Mouse (Mus musculus) stomach, embryonic 14.5 days (tissue): Measurements from ENCODE around the gene Pde1c. TPM values are rescaled to one million over a fixed set of nuclear protein-coding genes. Genes with fewer than 3 reads are reported as not detected.

ENCODE experiments used
- ATAC-seq: fragments of 200-750 bp; cut with Nextera tagmentation; 2 replicates; pipeline ENCODE4 v1.8.0; 2017; ENCODE audit warnings: low read depth, moderate TSS enrichment; ENCODE audit not compliant: insufficient number of reproducible peaks, insufficient read depth, low FRiP score
- H3K27ac ChIP-seq: fragments of 300-500 bp; sonication (generic); 2 replicates; pipeline ENCODE4 v1.5.1; 2014; ENCODE audit warnings: mild to moderate bottlenecking, low read length, moderate library complexity, mixed read lengths
- H3K27me3 ChIP-seq: fragments of 300-500 bp; sonication (generic); 2 replicates; pipeline ENCODE4 v1.6.1; 2014; ENCODE audit warnings: low read length, control low read depth, mixed read lengths; ENCODE audit not compliant: control insufficient read depth, insufficient read depth
- H3K36me3 ChIP-seq: fragments of 300-500 bp; sonication (generic); 2 replicates; pipeline ENCODE4 v1.6.1; 2014; ENCODE audit warnings: mild to moderate bottlenecking, control low read depth, low read length, moderate library complexity, mixed read lengths; ENCODE audit not compliant: control insufficient read depth, insufficient read depth
- H3K4me1 ChIP-seq: fragments of 300-500 bp; sonication (generic); 2 replicates; pipeline ENCODE4 v1.6.1; 2014; ENCODE audit warnings: low read length, control low read depth, mixed read lengths; ENCODE audit not compliant: control insufficient read depth, insufficient read depth
- H3K4me2 ChIP-seq: fragments of 300-500 bp; sonication (generic); replicated peaks from 2 replicates; pipeline ENCODE4 v1.6.1; 2014; ENCODE audit warnings: low read depth, low read length, control low read depth
- H3K4me3 ChIP-seq: fragments of 300-500 bp; sonication (generic); 2 replicates; pipeline ENCODE4 v1.5.1; 2014; ENCODE audit warnings: low read depth, low read length, control low read depth
- H3K9ac ChIP-seq: fragments of 300-500 bp; sonication (generic); replicated peaks from 2 replicates; pipeline ENCODE4 v1.6.1; 2014; ENCODE audit warnings: low read depth, mild to moderate bottlenecking, control low read depth, low read length, moderate library complexity, mixed read lengths
- H3K9me3 ChIP-seq: fragments of 300-500 bp; sonication (generic); 2 replicates; pipeline ENCODE4 v1.6.1; 2016; ENCODE audit warnings: low read depth, low read length, control low read depth; ENCODE audit not compliant: control insufficient read depth
- WGBS: fragments of 180-500 bp; shearing (Covaris S2); extraction: QIAGEN DNeasy Blood & Tissue Kit; methylation state at CpG from one replicate; pipeline ENCODE4 v1.1.7; 2014; 5-methylcytosine and 5-hydroxymethylcytosine counted together
- polyA plus RNA-seq: library from polyadenylated mRNA; unstranded; fragments of >200 nt; fragmentation: Nextera tagmentation; extraction: Ambion mirVana; gene quantifications from 2 replicates; pipeline ENCODE4 v1.2.1, GENCODE M21; 2014

The Pde1c gene
- polyA plus RNA-seq, 1 experiment from 2014 or later: 2.8 TPM

DNA sequence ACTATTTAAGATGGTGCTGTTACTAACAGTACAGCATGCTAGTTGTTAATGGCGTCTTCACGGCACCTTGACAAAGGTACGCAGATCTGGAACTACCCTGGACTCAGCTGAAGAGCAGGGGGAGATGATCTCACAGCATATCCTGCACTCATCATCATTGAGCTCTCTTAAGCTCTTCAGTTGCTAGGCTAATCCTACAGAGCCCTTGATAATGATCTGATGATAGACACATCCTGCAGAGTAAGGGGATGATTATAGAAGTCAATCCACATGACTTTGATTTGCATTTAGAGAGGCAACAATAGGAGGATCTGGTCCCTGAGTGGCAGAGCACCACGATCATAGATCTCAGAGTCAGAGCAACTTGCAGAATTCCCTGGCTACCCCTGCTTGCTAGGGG lies 236.8 kb downstream of the Pde1c start:
- H3K27me3 ChIP-seq: no peaks in the 10 kb centered on the region
- H3K4me2 ChIP-seq: no peak overlapping the region
- H3K9ac ChIP-seq: no peak overlapping the region
- no peak overlapping the region for H3K4me3 ChIP-seq
- H3K9me3 ChIP-seq: no peaks in the 10 kb centered on the region
- H3K27ac ChIP-seq: no peak overlapping the region
- no peak for ATAC-seq
- H3K36me3 ChIP-seq: no peaks in the 10 kb centered on the region
- 83% methylated on average over 4 of the region's 4 CpGs for WGBS
- no peaks in the 10 kb centered on the region for H3K4me1 ChIP-seq

GRCm38 (mm10) chr6:56331432-56331831 lies 237.5 kb downstream of the Pde1c start:
- no peak overlapping the region for H3K4me3 ChIP-seq
- H3K36me3 ChIP-seq: no peaks in the 10 kb centered on the region
- H3K27me3 ChIP-seq: no peaks in the 10 kb centered on the region
- H3K27ac ChIP-seq: no peak overlapping the region
- no peak overlapping the region for H3K4me2 ChIP-seq
- ATAC-seq: no peak
- H3K9me3 ChIP-seq: no peaks in the 10 kb centered on the region
- 91% methylated on average over 6 of the region's 6 CpGs for WGBS
- H3K9ac ChIP-seq: no peak overlapping the region
- no peaks in the 10 kb centered on the region for H3K4me1 ChIP-seq

- 53% methylated on average over 1 of the region's 1 CpGs for WGBS
Measured at GRCm38 (mm10) chr6:56328103-56328502, 240.8 kb downstream of the Pde1c start.

DNA sequence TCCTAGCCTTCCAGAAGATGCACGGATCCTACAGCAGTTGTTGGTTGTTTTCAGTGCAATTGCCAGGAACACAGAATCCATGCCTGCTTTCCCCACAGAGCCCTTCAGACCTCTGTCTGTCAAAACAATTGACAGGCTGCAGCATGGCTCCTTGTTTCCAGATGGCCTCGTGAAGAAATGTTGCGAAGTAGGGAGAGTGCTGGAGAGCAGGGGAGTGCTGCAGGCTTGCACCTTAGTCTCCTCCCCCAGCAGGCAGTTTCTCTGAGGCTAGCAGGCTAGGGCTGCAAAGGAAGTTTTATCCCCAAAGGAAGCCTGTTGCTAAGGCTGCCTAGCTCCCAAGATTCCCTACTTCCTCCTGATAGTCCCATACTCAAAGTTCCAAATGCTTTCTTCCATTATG lies 246.1 kb downstream of the Pde1c start:
- peaks cover 3% of the 10 kb centered on the region; the same call in 1 of the 2 replicates for H3K4me1 ChIP-seq
- 16% methylated on average over 3 of the region's 3 CpGs for WGBS
- H3K27me3 ChIP-seq: no peaks in the 10 kb centered on the region
- no peaks in the 10 kb centered on the region for H3K36me3 ChIP-seq
- ATAC-seq: no peak
- no peak overlapping the region for H3K4me3 ChIP-seq
- H3K27ac ChIP-seq: peak overlapping the region; percentile 6; the same call in 1 of the 2 replicates
- H3K9me3 ChIP-seq: no peaks in the 10 kb centered on the region
- no peak overlapping the region; the same call in 1 of the 2 replicates for H3K4me2 ChIP-seq
- no peak overlapping the region for H3K9ac ChIP-seq

More at GRCm38 (mm10) chr6:56328103-56328502, 240.8 kb downstream of the Pde1c start:
- Histone ChIP-seq H3K27me3 (no peaks in the 10 kb centered on the region), H3K4me3 (no peak overlapping the region), H3K4me2 (no peak overlapping the region), H3K9ac (no peak overlapping the region), H3K9me3 (no peaks in the 10 kb centered on the region), H3K36me3 (no peaks in the 10 kb centered on the region), H3K27ac (no peak overlapping the region), H3K4me1 (no peaks in the 10 kb centered on the region)
- no peak for ATAC-seq

- H3K27ac ChIP-seq: no peak overlapping the region
- ATAC-seq: no peak
- no peaks in the 10 kb centered on the region for H3K36me3 ChIP-seq
- no peak overlapping the region for H3K4me2 ChIP-seq
- no peak overlapping the region for H3K4me3 ChIP-seq
- no peaks in the 10 kb centered on the region for H3K4me1 ChIP-seq
- H3K27me3 ChIP-seq: no peaks in the 10 kb centered on the region
- no peak overlapping the region for H3K9ac ChIP-seq
- H3K9me3 ChIP-seq: no peaks in the 10 kb centered on the region
Measured at GRCm38 (mm10) chr6:56310318-56310717, 258.6 kb downstream of the Pde1c start.

- Histone ChIP-seq H3K27me3 (no peaks in the 10 kb centered on the region), H3K4me2 (no peak overlapping the region), H3K27ac (no peak overlapping the region), H3K36me3 (no peaks in the 10 kb centered on the region), H3K4me3 (no peak overlapping the region), H3K9ac (no peak overlapping the region), H3K4me1 (no peaks in the 10 kb centered on the region), H3K9me3 (no peaks in the 10 kb centered on the region)
- ATAC-seq: 0 out of 2 replicates have a peak, but pooled peaks have one; percentile 37
- 57% methylated on average over 2 of the region's 2 CpGs for WGBS
Measured at GRCm38 (mm10) chr6:56306066-56306465, 262.8 kb downstream of the Pde1c start.

- Histone ChIP-seq H3K4me2 (no peak overlapping the region), H3K4me3 (no peak overlapping the region), H3K9ac (no peak overlapping the region), H3K36me3 (no peaks in the 10 kb centered on the region), H3K9me3 (no peaks in the 10 kb centered on the region), H3K27me3 (no peaks in the 10 kb centered on the region), H3K4me1 (no peaks in the 10 kb centered on the region), H3K27ac (no peak overlapping the region)
- no peak for ATAC-seq
- WGBS: 72% methylated on average over 1 of the region's 1 CpGs
Measured at GRCm38 (mm10) chr6:56292176-56292575, 276.7 kb downstream of the Pde1c start.

GRCm38 (mm10) chr6:56289307-56289706 lies 279.6 kb downstream of the Pde1c start:
- ATAC-seq: no peak
- no peaks in the 10 kb centered on the region for H3K4me1 ChIP-seq
- no peaks in the 10 kb centered on the region for H3K36me3 ChIP-seq
- WGBS: 68% methylated on average over 2 of the region's 2 CpGs
- no peak overlapping the region for H3K9ac ChIP-seq
- H3K27ac ChIP-seq: no peak overlapping the region
- no peak overlapping the region for H3K4me2 ChIP-seq
- no peaks in the 10 kb centered on the region for H3K9me3 ChIP-seq
- H3K4me3 ChIP-seq: no peak overlapping the region
- H3K27me3 ChIP-seq: no peaks in the 10 kb centered on the region

DNA sequence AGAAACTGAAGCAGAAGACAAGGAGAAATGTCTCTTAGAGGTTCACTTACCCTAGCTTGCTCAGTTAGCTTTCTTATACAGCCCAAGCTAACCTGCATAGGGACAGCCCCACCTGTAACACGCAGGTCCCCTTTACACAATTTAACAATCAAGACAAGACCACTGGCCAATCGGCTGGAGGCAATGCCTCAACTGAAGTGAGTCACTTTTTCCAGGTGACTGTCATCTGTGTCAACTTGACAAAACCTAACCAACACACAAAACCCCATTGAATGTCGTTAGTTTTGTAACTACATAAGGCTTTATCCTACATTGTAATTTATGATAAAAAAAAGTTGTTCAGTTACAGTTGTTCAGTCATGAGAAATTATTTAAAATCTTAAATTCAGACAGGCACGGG lies 284.1 kb downstream of the Pde1c start:
- Histone ChIP-seq H3K4me2 (no peak overlapping the region), H3K36me3 (no peaks in the 10 kb centered on the region), H3K9me3 (no peaks in the 10 kb centered on the region), H3K9ac (no peak overlapping the region), H3K4me3 (no peak overlapping the region), H3K27me3 (no peaks in the 10 kb centered on the region), H3K27ac (no peak overlapping the region), H3K4me1 (no peaks in the 10 kb centered on the region)
- ATAC-seq: no peak
- WGBS: 81% methylated on average over 4 of the region's 4 CpGs
